In genomic region chr11:63134021-63134420, GRCm38 (mm10) we compare ENCODE assay signal across 11 mouse cellular contexts. TPM values are rescaled to one million over a fixed set of nuclear protein-coding genes. Genes with fewer than 3 reads are reported as not detected.
DNase-seq lines count a peak whose midpoint lies in the region; ATAC-seq and TF ChIP-seq lines count a peak whose summit lies in the region.
"Had no signal": no experiment of that assay in that cellular context is flagged by ENCODE, and none has a peak within 500 bp of the region (broad histone marks: within the 10 kb centered on the region; RNA-seq: fewer than 3 reads in every experiment).

No protein-coding gene starts in this region.

- H3K9ac ChIP-seq in kidney, embryonic 14.5 days (ENCODE audit: low read depth, low read length): no peak overlapping the region
- H3K9ac ChIP-seq in stomach, embryonic 14.5 days (replicated peaks; ENCODE audit: low read depth, low read length): no peak overlapping the region
- no peak overlapping the region for H3K9ac ChIP-seq in stomach, postnatal 0 days (ENCODE audit: low read length)
- H3K9ac ChIP-seq in intestine, embryonic 16.5 days (ENCODE audit: low read depth, low read length): no peak overlapping the region

- ATAC-seq in kidney, embryonic 14.5 days (ENCODE audit: low FRiP score, low TSS enrichment): no peak
- ATAC-seq in stomach, embryonic 14.5 days (ENCODE audit: insufficient number of reproducible peaks, insufficient read depth, low FRiP score, low read depth): no peak
- ATAC-seq in stomach, postnatal 0 days (ENCODE audit: low FRiP score, low TSS enrichment): no peak
- ATAC-seq in intestine, embryonic 16.5 days: no peak
- ATAC-seq: forebrain, embryonic 14.5 days had no signal

- TF ChIP-seq CTCF in stomach, postnatal 0 days (IDR thresholded peaks at IDR 0.05; ENCODE audit: low read depth): no peak

- no peak for TF ChIP-seq EP300 in stomach, postnatal 0 days (optimal IDR thresholded peaks at IDR 0.05)

- H3K27ac ChIP-seq in kidney, embryonic 14.5 days (ENCODE audit: low read depth, low read length): no peak overlapping the region
- no peak overlapping the region for H3K27ac ChIP-seq in stomach, embryonic 14.5 days (ENCODE audit: low read length)
- H3K27ac ChIP-seq in stomach, postnatal 0 days (replicated peaks): no peak overlapping the region
- no peak overlapping the region for H3K27ac ChIP-seq in intestine, embryonic 16.5 days (ENCODE audit: low read length)

- peak overlapping the region; percentile 91; the same call in 1 of the 2 replicates for H3K4me2 ChIP-seq in kidney, embryonic 14.5 days (replicated peaks; ENCODE audit: low read depth, low read length)
- peak overlapping the region; percentile 62; the same call in 1 of the 2 replicates for H3K4me2 ChIP-seq in stomach, embryonic 14.5 days (replicated peaks; ENCODE audit: low read depth, low read length)
- H3K4me2 ChIP-seq in stomach, postnatal 0 days (replicated peaks; ENCODE audit: low read depth): no peak overlapping the region; the same call in 1 of the 2 replicates
- H3K4me2 ChIP-seq in intestine, embryonic 16.5 days (ENCODE audit: low read depth, low read length): 0 out of 2 replicates have a peak overlapping the region, but pooled peaks have one; percentile 63

- 91% methylated on average over 5 of the region's 5 CpGs for WGBS in kidney, embryonic 14.5 days
- 83% methylated on average over 5 of the region's 5 CpGs for WGBS in stomach, embryonic 14.5 days
- 74% methylated on average over 5 of the region's 5 CpGs for whole genome bisulfite sequencing in stomach, postnatal 0 days
- 85% methylated on average over 5 of the region's 5 CpGs for WGBS in intestine, embryonic 16.5 days

- intact Hi-C loops in left cerebral cortex, postnatal 4 days (cut with DNase I): loop anchor here (2.0 kb wide), 1 partner anchor 213 kb away; no protein-coding TSS in a partner anchor

- H3K36me3 ChIP-seq in kidney, embryonic 14.5 days (ENCODE audit: control insufficient read depth, insufficient read depth, low read length): peaks cover 3% of the 10 kb centered on the region; the same call in 1 of the 2 replicates
- peaks cover 15% of the 10 kb centered on the region; the same call in 1 of the 2 replicates for H3K36me3 ChIP-seq in stomach, embryonic 14.5 days (ENCODE audit: control insufficient read depth, insufficient read depth, low read length)
- H3K36me3 ChIP-seq in stomach, postnatal 0 days (ENCODE audit: control insufficient read depth, insufficient read depth, low read length): peaks cover 2% of the 10 kb centered on the region; the same call in 1 of the 2 replicates
- H3K36me3 ChIP-seq in intestine, embryonic 16.5 days (ENCODE audit: control insufficient read depth, insufficient read depth, low read length): peaks cover 3% of the 10 kb centered on the region; the same call in 1 of the 2 replicates

- no peaks in the 10 kb centered on the region for H3K9me3 ChIP-seq in kidney, embryonic 14.5 days (ENCODE audit: control insufficient read depth, low read length)
- no peaks in the 10 kb centered on the region for H3K9me3 ChIP-seq in stomach, embryonic 14.5 days (ENCODE audit: control insufficient read depth, low read depth, low read length)
- H3K9me3 ChIP-seq in stomach, postnatal 0 days (ENCODE audit: control insufficient read depth, low read length): no peaks in the 10 kb centered on the region
- no peaks in the 10 kb centered on the region for H3K9me3 ChIP-seq in intestine, embryonic 16.5 days (ENCODE audit: control insufficient read depth, low read length)
- H3K9me3 ChIP-seq: megakaryocyte, embryonic 14.5 days had no signal

- H3K4me1 ChIP-seq in kidney, embryonic 14.5 days (ENCODE audit: control insufficient read depth, insufficient read depth, low read length): peaks cover 30% of the 10 kb centered on the region
- H3K4me1 ChIP-seq in stomach, embryonic 14.5 days (ENCODE audit: control insufficient read depth, insufficient read depth, low read length): peaks cover 39% of the 10 kb centered on the region; the same call in 1 of the 2 replicates
- H3K4me1 ChIP-seq in stomach, postnatal 0 days (replicated peaks; ENCODE audit: control insufficient read depth, insufficient read depth): peaks cover 10% of the 10 kb centered on the region
- H3K4me1 ChIP-seq in intestine, embryonic 16.5 days (ENCODE audit: control insufficient read depth, insufficient read depth, low read length): peaks cover 30% of the 10 kb centered on the region

- no peak for DNase-seq in kidney, adult 8-10 months
- no peak for DNase-seq in stomach, postnatal 0 days (ENCODE audit: low spot score)
- no peak for DNase-seq in right cerebral cortex, adult 18-20 months
- DNase-seq in left cerebral cortex, postnatal 4 days: no peak
- DNase-seq: gastrocnemius, postnatal 36 days; kidney, postnatal 25 days had no signal

- no peak overlapping the region for H3K4me3 ChIP-seq in kidney, embryonic 14.5 days (ENCODE audit: low read length)
- 0 out of 2 replicates have a peak overlapping the region, but pooled peaks have one; percentile 60 for H3K4me3 ChIP-seq in stomach, embryonic 14.5 days (ENCODE audit: low read depth, low read length)
- no peak overlapping the region for H3K4me3 ChIP-seq in stomach, postnatal 0 days (ENCODE audit: low read depth, low read length)
- no peak overlapping the region for H3K4me3 ChIP-seq in intestine, embryonic 16.5 days (ENCODE audit: low read length)
- H3K4me3 ChIP-seq: megakaryocyte, embryonic 14.5 days had no signal

- peaks cover 33% of the 10 kb centered on the region for H3K27me3 ChIP-seq in kidney, embryonic 14.5 days (ENCODE audit: control insufficient read depth, insufficient read depth, low read length)
- H3K27me3 ChIP-seq in stomach, embryonic 14.5 days (ENCODE audit: control insufficient read depth, insufficient read depth, low read length): no peaks in the 10 kb centered on the region
- H3K27me3 ChIP-seq in stomach, postnatal 0 days (ENCODE audit: control insufficient read depth, insufficient read depth, low read length): no peaks in the 10 kb centered on the region
- H3K27me3 ChIP-seq in intestine, embryonic 16.5 days (replicated peaks; ENCODE audit: control insufficient read depth, insufficient read depth, low read length): peaks cover 24% of the 10 kb centered on the region

RNA-seq across cellular contexts. Expression of gene Pmp22, which starts 5.2 kb away (rescaled TPM):
- polyA plus RNA-seq in kidney, embryonic 14.5 days (2014; fragmentation: Nextera tagmentation; extraction: Ambion mirVana): 59.6 and 68.1 TPM in 2 replicates
- polyA plus RNA-seq in stomach, embryonic 14.5 days (2014; fragmentation: Nextera tagmentation; extraction: Ambion mirVana): 185 and 194 TPM in 2 replicates
- 96.7 and 102 TPM in 2 replicates for polyA plus RNA-seq in stomach, postnatal 0 days (2015; fragmentation: Nextera tagmentation; extraction: Ambion mirVana)
- polyA plus RNA-seq in intestine, embryonic 16.5 days (2015; fragmentation: Nextera tagmentation; extraction: Ambion mirVana): 110 and 113 TPM in 2 replicates
- total RNA-seq in left cerebral cortex, postnatal 4 days (2021): 10 to 100 TPM; 16.9 to 17.2 TPM
